Mouse (Mus musculus) lung, adult 2 months (tissue): Measurements from ENCODE around the gene Slc17a5. TPM values are rescaled to one million over a fixed set of nuclear protein-coding genes. Genes with fewer than 3 reads are reported as not detected.

Experiments
- DNase-seq: peaks from one replicate; pipeline ENCODE4 v3.0.0; 2022
- H3K4me1 ChIP-seq: fragments of 200-500 bp; 2 replicates; pipeline ENCODE4 v1.6.1; 2011; ENCODE audit warnings: low read length; ENCODE audit not compliant: control insufficient read depth, insufficient read depth
- H3K4me3 ChIP-seq: fragments of 200-500 bp; replicated peaks from 2 replicates; pipeline ENCODE3; 2011; ENCODE audit warnings: low read depth, mild to moderate bottlenecking, control low read depth, low read length; ENCODE audit errors: extremely low read depth
- CTCF ChIP-seq: fragments of 200-500 bp; IDR thresholded peaks from 2 replicates; pipeline ENCODE4 v1.5.1; 2011; ENCODE audit warnings: mild to moderate bottlenecking, low read length, control low read depth; ENCODE audit not compliant: insufficient read depth
- POLR2A ChIP-seq: fragments of 200-500 bp; IDR thresholded peaks from 2 replicates; pipeline ENCODE4 v1.6.1; 2011; ENCODE audit warnings: low read depth, mild to moderate bottlenecking, control low read depth, low read length, borderline replicate concordance; ENCODE audit errors: extremely low read depth
- WGBS: fragments of 180-500 bp; shearing (Covaris S2); methylation state at CpG from one replicate; pipeline ENCODE4 v1.1.7; 2018; 5-methylcytosine and 5-hydroxymethylcytosine counted together
- polyA plus RNA-seq: library from polyadenylated mRNA; depleted of rRNA; stranded (reverse); fragments of >200 nt; gene quantifications from 2 replicates; pipeline ENCODE4 v1.2.3, GENCODE M21; 2012

The Slc17a5 gene
- polyA plus RNA-seq, 1 experiment, result 12.4 TPM

DNA sequence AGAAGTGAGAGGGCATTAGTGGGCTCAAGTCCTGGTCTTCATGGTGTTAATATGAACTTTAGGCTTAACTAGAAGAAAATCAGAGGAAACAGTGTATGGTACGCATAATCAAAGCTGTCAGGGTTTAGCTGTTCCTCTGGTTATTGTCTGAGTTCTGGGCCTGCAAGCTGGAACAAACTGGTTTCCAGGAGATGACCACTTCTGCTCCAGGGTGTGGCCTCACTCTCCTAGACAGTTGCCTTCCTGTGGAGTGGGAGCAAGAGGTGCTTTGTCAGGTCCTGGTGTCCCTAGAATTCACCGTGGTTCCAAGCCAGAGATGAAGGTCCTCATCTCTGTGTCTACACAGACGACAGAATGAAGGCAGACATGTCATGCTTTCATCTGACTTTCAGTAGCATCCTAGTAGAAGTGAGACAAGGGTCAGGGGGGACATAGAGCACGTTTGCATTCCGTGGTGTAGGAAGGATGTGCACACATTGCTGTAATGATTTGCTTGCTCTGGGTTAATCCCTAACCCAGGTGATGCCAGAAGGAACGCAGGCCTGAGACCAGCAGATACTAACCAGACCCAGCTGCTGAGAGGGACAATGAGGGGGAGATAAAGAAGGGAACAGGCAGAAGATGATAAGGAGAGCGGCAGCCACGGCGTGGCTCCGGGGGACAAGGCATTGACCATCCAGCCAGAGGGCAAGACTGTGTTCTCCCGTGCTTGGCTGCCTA, 81.7 kb downstream of the Slc17a5 start:
- no peaks in the 10 kb centered on the region; the same call in 1 of the 2 replicates for H3K4me1 ChIP-seq
- H3K4me3 ChIP-seq, result no peak overlapping the region
- DNase-seq, result no peak
- WGBS, result 52% methylated on average over 11 of the region's 11 CpGs
- TF ChIP-seq CTCF (no peak), POLR2A (no peak)

DNA sequence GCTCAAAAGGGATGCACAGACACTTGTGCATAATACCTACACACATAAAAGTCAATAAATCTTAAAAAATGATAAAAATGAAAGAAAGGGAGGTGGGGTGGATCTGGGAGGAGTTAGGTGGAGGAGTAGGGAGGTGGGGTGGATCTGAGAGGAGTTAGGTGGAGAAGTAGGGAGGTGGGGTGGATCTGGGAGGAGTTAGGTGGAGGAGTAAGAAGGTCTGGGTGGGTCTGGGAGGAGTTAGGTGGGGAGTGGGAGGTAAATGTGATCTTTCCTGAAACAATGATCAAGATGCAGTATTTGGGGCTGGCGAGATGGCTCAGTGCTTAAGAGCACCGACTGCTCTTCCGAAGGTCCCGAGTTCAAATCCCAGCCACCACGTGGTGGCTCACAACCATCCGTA, 82.6 kb downstream of the Slc17a5 start:
- TF ChIP-seq POLR2A (no peak), CTCF (no peak)
- no peak overlapping the region for H3K4me3 ChIP-seq
- WGBS, result 88% methylated on average over 6 of the region's 6 CpGs
- no peaks in the 10 kb centered on the region; the same call in 1 of the 2 replicates for H3K4me1 ChIP-seq
- no peak for DNase-seq

DNA sequence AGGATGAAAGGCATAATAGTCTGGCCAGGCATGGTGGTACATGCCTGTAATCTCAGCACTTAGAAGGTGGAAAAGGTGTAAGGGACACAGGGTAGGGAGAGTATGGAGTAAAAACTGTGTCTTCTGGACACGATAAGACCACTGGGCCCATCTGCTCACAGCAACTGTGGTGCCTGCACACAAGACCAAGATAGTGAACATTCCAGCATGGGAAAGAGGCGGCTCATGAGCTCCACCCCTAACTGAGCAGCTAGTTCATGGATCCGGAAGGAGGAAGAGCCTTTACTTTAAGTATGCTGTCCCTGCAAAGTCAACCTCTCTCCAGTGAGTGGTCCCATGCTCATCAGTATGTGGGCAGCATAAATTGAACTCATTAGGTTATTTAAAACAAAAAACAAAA, 83.2 kb downstream of the Slc17a5 start:
- 68% methylated on average over 3 of the region's 3 CpGs for WGBS
- no peak for DNase-seq
- no peak for TF ChIP-seq POLR2A
- Histone ChIP-seq H3K4me3 (no peak overlapping the region), H3K4me1 (no peaks in the 10 kb centered on the region; the same call in 1 of the 2 replicates)

DNA sequence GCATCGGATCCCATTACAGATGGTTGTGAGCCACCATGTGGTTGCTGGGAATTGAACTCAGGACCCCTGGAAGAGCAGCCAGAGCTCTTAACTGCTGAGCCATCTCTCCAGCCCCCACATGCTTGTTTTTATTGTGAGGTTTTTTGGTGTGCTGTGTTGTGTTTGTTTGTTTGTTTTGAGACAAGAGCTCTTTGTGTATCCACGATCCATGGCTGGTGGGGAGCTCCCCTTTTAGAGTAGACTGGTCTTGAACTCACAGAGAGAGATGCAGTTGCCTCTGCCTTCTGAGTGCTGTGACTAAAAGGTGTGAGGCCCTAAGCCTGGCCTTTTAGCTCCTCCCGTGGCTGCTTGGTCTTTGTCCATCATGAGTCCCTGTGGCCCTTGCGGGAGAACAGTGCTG, 83.7 kb downstream of the Slc17a5 start:
- WGBS, result 74% methylated on average over 4 of the region's 4 CpGs
- Histone ChIP-seq H3K4me1 (no peaks in the 10 kb centered on the region; the same call in 1 of the 2 replicates), H3K4me3 (no peak overlapping the region)
- DNase-seq, result no peak
- TF ChIP-seq CTCF (no peak), POLR2A (no peak)

DNA sequence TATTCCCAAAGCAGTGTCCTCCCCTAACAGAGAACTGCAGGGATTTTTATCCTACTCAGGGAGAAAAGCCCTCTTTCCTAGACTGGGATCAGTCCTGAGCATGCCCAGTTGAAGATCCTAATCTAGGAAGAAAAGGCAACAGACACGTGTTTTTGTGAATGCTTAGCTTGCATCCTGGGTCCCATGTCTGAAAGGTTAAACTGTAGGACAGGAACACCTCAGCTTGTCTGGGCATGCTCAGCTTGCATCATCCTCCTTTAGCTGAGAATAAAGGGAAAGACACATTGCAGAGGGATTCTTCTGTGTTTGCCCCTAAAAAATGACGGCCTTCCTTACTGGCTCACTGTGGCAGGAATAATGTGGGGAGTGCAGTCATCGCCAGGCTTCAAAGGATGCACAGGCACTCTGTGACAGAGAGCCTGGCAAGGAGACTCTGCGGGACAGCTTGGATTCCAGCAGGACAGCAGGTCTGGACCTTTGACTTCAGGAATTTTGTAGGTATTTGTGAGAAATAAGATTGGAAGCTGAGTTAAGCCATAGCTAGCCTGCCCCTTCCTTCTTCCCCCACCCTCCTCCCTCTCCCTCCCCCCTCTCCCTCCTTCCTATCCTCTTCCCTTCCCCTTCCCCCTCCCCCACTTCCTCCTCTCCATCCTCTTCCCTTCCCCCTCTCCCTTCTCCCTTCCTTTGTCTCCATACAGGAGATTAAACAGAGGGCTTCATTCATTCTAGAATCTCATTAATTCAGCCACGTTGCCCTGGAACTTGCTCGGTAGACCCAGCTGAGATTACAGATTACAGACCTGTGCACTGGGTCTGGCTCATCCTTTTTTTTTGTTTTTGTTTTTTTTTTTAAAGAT, 84.4 kb downstream of the Slc17a5 start:
- Histone ChIP-seq H3K4me3 (no peak overlapping the region), H3K4me1 (no peaks in the 10 kb centered on the region; the same call in 1 of the 2 replicates)
- TF ChIP-seq CTCF (no peak), POLR2A (no peak)
- 26% methylated on average over 6 of the region's 6 CpGs for WGBS
- DNase-seq, result no peak

DNA sequence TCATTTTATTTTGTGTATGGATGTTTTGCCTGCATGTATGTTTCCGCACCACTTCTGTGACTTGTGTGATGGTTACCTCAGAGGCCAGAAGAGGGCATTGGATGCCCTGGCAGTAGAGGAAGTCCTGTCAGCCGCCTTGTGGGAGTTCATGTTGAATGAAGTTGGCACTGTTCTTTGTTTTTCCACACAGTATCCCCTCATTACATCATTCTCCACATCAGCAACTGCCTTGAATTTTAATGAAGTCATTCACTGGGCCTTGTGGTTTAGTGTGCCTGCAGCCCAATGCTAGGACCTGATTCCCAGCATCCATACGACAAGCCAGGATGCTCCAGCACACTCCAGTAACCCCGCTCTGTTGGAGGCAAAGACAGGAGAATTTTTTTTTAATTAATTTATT, 86.6 kb downstream of the Slc17a5 start:
- no peak overlapping the region for H3K4me3 ChIP-seq
- no peak for DNase-seq
- 79% methylated on average over 4 of the region's 4 CpGs for WGBS
- H3K4me1 ChIP-seq, result no peaks in the 10 kb centered on the region; the same call in 1 of the 2 replicates
- TF ChIP-seq POLR2A, result no peak
- TF ChIP-seq CTCF, result no peak

DNA sequence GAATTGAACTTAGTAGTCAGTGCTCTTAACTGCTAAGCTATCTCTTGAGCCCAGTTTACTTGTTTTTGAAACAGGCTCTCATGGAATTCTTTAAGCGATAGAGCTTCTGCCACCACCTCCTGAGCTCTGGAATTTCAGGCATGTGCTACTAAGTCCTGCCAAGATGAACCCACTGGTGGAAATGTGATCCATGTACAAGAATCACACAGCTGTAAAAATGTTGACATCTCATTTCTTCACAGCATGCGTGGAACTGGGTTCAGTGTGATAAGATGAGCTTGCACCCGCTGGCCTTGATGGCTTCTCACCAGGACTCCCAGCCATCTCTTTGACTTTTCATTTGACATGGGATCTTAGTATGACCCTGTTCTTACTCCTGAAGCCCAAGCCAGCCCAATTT, 87.5 kb downstream of the Slc17a5 start:
- H3K4me1 ChIP-seq, result no peaks in the 10 kb centered on the region; the same call in 1 of the 2 replicates
- H3K4me3 ChIP-seq, result no peak overlapping the region
- no peak for TF ChIP-seq POLR2A
- TF ChIP-seq CTCF, result no peak
- no peak for DNase-seq
- 66% methylated on average over 3 of the region's 3 CpGs for WGBS

DNA sequence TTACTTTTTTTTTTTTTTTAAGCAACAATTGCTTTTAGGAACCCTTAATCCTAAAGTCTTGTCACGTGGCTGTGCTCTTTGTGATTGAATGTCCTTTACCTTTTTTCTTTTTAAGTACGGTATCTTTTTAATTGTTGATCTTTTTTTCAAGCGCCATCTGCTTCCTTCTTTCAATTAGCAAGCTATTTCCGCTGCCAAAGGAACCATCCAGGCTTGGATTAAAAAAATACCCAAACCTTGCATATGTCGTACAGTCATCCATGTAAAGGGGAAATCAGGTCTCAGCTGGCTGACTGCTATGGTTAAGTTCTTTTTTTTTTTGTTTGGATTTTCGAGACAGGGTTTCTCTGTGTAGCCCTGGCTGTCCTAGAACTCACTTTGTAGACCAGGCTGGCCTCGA, 94.7 kb downstream of the Slc17a5 start:
- peaks cover 3% of the 10 kb centered on the region; the same call in 1 of the 2 replicates for H3K4me1 ChIP-seq
- no peak for DNase-seq
- 77% methylated on average over 7 of the region's 7 CpGs for WGBS
- TF ChIP-seq CTCF (no peak), POLR2A (no peak)
- no peak overlapping the region for H3K4me3 ChIP-seq

DNA sequence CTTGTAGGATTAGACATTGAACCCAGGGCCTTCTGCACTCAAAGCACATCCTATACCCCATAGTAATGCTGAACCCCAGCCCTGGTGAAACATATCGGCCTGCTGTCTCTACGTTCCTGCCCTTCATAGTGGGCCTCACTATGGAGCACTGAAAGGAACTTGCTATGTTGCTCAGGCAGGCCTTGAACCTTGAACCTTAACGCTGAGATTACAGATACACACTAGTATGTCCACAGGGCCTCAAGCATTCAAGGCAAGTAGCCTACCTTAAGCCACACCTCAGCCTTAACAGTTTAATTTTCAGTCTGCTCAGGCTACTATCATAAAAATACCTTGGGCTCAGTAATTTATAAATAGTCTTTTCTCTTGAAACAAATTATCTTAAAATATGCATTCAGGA, 95.6 kb downstream of the Slc17a5 start:
- H3K4me3 ChIP-seq, result no peak overlapping the region
- TF ChIP-seq CTCF (no peak), POLR2A (no peak)
- peaks cover 3% of the 10 kb centered on the region; the same call in 1 of the 2 replicates for H3K4me1 ChIP-seq
- 88% methylated on average over 3 of the region's 3 CpGs for WGBS
- DNase-seq, result no peak
